Mouse (Mus musculus) left cerebral cortex, postnatal 10 days (tissue): ENCODE data around the gene Uvrag. TPM values are rescaled to one million over a fixed set of nuclear protein-coding genes. Genes with fewer than 3 reads are reported as not detected.

Experiments used
- DNase-seq, 2 experiments: peaks; one replicate each; pipeline ENCODE4 v3.0.0; 2021 to 2022; ENCODE audit warnings: low spot score in 2 of 2, mixed read lengths in 1 of 2; ENCODE audit errors: extremely low spot score in 1 of 2
- intact Hi-C: fragments of 180-260 bp; cut with DNase I; formaldehyde crosslinking; loops from one replicate; pipeline ENCODE4 v1.15.1; 2025
- total RNA-seq, 2 experiments: library from RNA; stranded (reverse); gene quantifications; 2 replicates each; pipeline ENCODE4 v1.2.3; 2021

The Uvrag gene
- total RNA-seq, 2 experiments from 2014 or later: 40.4 to 42.9 TPM

DNA sequence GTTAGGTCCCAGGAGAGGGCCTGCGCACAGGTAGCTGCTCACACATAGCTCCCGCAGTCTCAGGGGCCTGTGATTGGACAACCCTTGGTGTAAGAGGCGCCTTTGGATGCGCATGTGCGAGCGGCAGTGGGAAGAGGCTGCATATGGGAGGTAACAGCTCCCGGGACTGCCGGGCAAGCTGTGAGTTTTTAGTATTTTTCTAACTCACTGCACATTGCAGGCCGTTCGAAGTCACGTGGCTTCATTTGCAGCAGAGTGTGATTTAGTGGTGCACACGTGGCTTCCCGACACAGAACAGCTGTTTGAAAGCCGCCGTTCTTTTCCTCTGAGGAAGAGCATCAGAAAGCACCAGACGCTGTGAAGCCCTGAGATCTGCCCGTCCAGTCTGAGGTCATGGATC lies 125.5 kb downstream of the Uvrag start:
- intact Hi-C loops: no loop called here
- DNase-seq: peak in 1 of 2 experiments; percentile 42

DNA sequence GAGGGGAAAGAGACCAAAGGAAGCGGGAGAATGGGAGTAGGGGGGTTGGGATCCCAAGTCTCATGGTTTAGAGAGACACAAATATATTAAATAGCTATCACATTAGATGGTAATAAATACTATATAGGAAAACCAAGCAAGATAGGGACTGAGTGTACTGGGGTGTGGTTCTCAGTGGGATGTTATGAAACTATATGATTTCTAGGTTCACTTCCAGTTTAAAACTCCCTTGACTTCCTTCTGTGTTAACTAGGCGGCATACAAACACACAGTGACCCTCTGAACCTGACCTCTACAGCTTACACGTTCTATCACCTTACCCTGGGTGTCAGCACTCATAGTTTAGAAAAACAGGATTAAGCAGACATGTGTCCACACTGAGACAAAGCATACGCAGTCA lies 126.3 kb downstream of the Uvrag start:
- intact Hi-C loops: no loop called here

DNA sequence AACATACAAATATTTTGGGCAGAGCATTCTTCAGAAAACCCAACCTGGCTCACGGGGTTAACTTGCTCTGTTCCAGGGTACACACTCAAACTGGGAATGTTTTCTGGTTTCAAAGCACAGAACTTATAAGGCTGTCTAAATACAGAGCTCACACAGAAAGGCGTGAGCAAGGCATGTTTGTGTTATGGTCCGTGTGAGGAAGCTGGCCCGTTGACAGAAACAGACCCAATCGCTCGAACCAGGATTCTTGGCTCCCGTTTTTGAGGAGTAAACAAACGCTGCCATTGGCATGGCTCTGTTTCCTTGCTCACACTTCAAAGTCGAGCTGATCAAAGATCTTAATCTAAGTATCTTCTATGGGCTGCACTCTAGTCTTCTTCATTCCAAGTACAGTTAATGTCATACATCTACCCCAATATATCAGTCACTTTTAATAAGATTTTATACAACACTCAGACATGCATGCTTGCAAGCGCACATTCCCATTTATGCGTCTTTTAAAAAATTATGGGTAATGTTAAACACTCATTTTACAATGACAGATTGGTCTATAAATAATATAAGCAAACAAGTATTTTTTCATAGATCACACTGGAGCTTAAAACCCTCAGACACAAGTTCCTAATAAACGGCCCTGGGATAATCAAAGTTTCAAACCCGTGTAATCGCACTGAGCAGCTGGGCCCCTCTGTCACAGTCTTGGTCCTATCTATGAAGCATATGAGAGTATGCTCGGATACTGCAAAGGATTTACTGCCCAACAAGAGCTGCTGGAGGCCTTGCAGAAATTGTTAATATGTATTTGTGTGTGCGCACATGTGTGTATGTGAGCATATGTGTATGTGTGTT lies 133.2 kb downstream of the Uvrag start:
- DNase-seq: no peak
- intact Hi-C loops: no loop called here

More for the DNA sequence above, 126.3 kb downstream of the Uvrag start:
- no peak for DNase-seq

DNA sequence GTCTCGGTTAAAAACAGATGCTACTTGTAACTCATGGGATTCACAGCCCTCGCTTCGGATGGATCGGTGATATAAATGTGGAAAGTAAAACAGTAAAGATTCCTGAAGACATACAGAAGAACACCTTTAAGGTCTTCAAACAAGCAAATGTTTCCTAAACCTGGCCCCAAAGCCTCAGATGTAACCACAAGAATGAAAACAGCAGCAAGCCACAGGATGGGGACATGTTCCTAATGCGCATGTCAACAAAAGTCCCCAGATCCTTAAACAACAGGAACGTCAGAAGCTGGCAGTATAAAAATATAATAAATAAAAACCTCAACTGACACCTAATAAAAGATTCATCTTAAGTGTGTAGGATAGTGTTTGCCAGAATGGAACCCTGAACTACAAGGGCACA lies 137.7 kb downstream of the Uvrag start:
- intact Hi-C loops: loop anchor here (2.0 kb wide), 1 partner anchor 28 kb away; no protein-coding TSS in a partner anchor
- DNase-seq: no peak

DNA sequence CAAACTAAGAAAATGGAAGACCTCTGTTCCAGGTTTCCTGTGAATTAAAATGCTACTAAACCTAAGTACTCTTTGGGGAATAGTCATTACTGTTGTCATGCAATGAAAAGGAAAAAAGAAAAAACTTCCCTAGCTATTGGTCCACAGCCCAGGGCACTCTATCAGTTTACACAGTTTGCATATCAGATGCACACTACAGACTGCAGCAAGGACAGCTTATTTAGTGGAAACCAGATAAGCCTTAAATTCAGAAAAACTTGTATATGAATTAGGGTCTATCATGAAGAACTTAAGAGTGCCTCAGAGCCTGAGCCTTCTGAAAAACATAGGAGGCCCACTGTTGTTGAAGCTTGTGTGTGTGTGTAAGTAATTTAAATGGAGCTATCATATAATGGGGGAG lies 142.2 kb downstream of the Uvrag start:
- DNase-seq: no peak
- intact Hi-C loops: no loop called here

DNA sequence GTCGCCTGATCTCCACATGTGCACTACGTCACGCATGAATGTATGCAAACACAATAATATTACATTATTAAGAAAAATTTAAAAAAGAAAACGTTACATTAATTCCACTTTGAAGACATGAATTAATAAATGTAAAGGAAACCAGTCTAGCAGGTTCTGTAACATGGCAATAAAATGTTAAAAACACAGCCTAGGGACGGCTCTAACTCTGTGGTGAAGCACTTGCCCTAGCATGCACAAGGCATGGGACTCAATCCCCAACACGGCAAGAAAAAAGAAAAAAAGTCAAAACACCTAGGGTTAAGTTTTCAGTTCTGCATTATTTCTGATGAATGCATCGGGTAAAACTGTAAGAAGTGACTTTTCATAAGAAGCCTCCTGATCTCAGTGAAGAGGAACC lies 143.2 kb downstream of the Uvrag start:
- intact Hi-C loops: no loop called here
- DNase-seq: no peak

DNA sequence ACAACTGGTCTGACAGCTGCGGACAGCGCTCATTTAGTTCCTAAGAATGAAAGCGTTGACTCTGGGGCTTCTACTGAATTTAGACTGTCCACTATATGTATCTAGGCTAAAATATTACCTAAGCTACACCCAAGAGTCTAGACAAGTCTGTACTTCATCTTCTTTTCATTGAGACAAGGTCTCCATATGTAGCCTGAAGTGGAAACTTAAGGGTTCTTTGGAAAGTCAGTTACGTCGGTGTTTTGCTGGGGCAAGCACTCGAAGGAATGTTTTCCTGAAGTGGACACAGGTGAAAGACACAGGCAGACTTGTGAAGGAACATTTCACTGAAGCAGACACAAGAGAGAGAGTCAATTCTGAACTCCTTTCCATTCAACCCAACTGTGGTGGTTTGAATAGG lies 144.2 kb downstream of the Uvrag start:
- intact Hi-C loops: no loop called here
- no peak for DNase-seq

DNA sequence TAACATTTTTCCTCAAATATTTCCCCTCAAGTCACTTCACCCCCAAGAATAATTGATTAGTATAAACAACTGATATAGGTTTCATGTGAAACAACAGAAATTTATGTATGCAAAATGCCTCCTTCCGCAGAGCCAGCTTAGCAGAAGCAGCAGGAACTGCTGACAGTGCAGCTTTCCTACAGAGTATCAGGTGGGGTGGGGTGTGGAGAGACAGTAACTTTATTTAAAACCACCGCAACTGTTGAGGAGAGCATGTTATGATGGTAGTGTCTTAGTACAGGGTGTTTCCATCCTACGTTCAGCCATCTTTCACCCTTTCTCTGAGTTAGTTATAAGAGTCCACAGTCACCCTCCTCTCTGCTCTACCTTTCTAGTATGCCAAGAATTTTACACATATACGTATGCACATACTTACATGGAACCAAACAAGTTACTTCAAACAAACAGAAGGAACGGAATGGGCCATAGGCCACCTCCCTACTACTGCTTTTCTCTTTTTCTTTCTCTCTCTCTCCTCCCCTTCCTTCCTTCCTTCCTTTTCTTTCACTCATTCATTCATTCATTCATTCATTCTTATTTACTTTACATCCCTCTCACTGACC lies 145.7 kb downstream of the Uvrag start:
- intact Hi-C loops: no loop called here

DNA sequence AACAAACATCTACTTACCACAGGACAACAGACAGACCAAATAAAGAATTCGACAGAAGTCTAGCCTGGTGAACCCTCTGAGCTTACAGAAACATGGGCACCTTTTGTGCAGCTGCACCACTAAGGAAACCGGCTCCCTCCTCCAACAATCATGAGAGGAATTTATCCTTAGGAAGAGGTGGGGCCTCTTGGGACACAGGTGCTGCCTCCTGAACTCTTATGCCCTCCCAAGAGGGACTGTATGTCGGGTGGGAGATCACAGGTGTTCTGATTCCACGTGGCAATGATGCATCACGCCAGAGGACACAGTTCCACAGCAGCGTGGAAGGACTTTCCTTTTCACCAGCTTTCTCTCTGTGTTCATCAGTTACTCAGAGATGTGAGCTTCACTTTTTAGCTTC lies 146.8 kb downstream of the Uvrag start:
- intact Hi-C loops: no loop called here
- no peak for DNase-seq

More for the DNA sequence above, 145.7 kb downstream of the Uvrag start:
- no peak for DNase-seq

DNA sequence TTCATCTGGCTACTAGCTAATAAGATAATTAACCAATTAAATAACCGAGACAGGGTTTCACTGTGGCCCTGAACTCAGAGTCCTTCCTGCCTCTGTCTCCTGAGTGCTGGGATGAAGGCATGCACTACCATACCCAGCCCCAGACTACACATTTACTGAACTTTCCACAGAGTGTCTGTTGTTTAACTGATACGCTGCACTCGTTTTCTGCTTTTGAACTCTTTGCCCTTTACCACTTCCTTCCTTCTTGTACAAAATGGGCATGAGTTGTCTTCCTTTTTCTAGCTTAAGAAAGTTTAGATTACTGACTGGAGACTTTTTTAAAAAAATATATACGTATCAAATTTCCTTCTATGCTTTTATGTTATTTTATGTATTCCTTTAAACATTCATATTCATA lies 147.5 kb downstream of the Uvrag start:
- intact Hi-C loops: no loop called here
- DNase-seq: no peak

DNA sequence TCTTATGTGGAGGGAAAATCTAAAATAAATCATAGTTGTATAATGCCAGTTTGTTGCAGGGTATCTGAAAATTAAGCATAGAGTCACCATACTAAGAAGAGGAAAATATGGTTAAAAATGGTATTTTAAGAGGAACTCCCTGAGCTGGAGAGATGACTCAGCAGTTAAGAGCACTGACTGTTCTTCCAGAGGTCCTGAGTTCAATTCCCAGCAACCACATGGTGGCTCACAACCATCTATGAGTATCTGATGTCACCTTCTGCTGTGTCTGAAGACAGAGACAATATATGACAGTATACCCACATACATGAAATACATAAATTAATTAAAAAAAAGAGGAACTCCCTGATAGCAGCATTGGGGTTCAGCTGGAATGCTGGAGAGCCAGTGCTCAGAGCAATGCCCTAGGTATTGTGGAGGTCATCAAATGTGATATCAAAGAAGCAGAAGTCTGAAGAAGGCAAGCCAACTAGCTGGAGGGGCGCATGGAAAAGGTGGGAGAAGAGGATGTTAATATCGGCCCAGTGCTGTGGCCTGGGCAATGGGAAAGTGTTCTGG lies 149.7 kb downstream of the Uvrag start:
- intact Hi-C loops: no loop called here
- no peak for DNase-seq

DNA sequence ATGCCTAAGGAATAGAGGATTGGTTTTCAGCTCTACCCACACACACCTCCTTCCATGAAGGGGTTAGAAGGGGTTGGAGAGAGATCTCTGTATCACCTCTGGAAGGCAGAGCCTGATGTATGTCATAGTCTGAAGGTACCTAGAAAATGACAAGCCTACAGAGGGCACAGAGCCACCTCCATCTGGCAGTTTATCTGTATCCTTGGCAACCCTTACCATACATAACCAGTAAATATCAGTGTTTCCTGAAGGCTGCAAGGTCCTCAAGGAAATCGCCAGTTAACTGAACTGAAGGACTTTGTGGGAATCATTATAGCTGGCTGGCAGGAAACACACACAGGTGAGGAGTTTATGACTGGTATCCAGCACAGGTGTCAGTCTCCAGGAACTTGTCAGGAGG lies 150.4 kb downstream of the Uvrag start:
- intact Hi-C loops: no loop called here
- DNase-seq: no peak

DNA sequence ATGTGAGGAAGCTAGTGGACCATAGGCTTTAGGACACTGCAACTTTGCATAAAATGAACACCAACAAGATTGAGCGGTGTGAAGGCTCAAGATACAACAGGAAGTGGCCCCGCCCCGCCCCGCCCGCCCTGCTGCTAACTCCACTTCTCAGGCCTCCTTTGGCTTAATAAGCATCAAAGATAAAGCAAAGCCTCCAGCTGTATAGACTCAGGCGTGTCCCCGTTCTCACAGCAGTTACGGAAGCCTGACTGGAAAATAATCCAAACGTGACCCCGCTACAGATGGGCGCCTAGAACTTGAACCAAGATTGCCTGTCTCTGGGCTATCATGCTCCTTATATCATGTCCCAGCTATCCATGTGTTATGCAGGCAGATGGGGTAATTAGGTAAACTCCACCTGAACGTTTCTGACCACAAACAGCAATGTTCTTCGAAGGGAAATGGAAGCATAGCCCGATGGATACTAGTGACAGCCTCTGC lies 153.9 kb downstream of the Uvrag start:
- intact Hi-C loops: no loop called here
- no peak for DNase-seq

DNA sequence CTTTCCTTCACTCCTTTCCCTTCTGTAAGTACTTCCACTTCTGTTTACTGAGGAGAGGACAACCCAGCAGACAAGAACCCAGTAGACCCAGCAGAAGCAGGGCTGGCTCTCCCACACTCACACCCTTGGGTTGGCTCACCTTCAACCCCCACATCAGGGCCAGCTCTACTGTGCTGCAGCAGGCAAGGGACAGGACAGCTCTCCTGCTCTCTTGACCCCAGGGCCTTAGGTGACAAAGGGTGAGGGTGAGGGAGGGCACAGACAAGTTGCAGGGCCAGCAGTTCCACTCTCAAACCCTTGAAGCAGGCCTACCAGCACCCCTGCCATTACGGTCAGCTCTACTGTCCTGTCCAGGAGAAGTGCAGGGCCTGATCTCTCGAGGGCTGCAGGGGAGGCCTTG lies 155.0 kb downstream of the Uvrag start:
- intact Hi-C loops: no loop called here
- no peak for DNase-seq

DNA sequence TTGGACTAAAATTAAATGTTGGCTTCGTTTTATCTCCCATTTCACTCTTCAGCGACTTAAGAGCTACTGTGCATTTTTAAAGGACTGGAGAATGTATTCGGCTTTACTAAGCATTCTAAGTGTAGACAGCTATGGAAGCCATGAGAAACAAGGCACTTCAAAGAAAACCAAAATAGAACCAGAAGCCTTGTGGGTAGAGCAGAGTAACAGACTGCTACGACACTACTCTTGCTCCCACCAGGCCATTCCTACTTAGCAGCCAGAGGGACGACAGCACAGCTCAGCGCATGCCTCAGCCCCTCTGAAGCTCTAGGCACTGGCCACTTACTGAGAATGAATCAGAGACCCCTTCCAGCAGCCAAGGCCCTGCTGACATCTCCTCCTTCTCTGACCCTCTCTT lies 155.5 kb downstream of the Uvrag start:
- DNase-seq: no peak

DNA sequence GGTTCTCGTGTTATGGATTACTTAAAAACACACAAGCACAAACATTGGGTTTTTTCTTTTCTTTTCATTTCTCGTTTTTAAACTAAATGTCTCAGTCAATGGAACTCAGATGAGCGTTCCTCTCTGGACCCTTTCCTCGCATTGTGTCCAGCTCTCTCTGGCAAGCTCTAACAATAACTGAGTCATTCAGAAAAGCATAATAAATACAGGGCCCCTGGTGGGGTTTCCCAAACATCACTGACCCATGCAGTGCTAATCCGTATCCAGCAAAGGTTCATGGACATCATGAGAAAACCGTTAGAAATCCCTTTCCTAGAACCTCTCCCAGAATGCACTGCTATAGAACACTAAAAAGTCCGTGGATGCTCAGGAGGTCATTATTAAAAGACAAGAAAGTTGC lies 156.6 kb downstream of the Uvrag start:
- DNase-seq: no peak
- intact Hi-C loops: no loop called here

More for the DNA sequence above, 155.5 kb downstream of the Uvrag start:
- intact Hi-C loops: no loop called here

DNA sequence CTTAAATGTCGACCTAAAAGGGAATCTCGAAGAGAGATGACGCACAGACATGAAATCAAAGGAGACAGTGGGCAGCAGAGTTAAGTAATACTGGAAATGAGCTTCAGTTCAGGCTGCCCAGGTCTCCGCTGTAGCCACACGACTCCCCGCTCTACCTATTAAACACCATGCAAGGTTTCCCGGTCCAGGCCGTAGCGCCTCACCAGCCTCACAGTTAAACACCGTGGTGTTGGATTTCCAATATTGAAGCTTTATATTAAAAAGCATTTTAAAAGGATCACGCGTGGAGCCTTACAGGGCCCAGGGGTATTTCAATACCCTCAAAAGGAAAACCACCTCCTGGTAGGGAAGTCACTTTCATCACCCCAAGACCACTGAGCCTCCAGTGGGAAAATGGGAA lies 157.9 kb downstream of the Uvrag start:
- intact Hi-C loops: no loop called here
- DNase-seq: no peak

DNA sequence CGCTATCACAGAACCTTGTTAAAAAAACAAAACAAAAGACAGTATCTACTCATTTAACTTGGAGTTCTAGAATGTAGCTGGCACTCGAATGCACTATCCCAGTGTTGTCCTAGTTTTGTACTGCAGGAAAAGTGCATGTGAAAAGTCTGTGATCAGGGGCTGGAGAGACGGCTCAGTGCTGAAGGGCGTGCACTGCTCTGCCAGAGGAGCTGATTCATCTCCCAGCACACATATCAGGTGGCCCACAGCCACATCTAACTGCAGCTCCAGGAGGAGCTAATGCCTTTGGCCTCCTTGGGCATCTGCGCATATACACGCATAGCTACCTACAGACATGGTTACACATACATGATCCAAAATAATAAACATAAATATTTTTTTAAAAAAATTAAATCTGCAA lies 159.5 kb downstream of the Uvrag start:
- no peak for DNase-seq
- intact Hi-C loops: no loop called here

DNA sequence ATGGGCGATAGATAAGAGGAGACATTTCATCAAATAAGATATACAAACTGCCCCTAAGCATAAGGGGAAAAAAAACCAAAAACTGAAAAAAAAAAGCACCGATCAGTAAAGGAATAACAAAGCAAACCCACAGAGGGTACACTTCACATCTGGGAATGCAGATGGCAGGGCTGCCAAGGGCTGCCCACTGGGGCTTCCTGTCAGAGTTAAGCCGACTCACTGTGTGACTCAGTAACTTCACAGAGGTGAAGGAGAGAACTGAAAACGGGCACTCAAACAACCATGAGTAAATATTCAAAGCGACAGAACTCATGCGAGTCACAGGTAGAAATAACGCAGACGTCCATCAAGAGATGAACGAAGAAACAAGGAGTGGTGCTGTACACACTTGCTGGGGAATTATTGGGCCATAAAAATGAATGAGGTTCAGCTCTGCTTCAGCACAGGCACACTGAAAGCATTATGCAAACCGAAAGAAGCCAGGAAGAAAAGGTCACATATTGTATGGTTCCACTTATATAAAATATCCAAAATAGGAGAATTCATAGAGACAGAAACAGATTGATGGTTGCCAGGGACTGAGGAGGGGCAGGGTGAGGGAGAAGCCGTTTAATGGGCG lies 164.0 kb downstream of the Uvrag start:
- no peak for DNase-seq
- intact Hi-C loops: no loop called here

DNA sequence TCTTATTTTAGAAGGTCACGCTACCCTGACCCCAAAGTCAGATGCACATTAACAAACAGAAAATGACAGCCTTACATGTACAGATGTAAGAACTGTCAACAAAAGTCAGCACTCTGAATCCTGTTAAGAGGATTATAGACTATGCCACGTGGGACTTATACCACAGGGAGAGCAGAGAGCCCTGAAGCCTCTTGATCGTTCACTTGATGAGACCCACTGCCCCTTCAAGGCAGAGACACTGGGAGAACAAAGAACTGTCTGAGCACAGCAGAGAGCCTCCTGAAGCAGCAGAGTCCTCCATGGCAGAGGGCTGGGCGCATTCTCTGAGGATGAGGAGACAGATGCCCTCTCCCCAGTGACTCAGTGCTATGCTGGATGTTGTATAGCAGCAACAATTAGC lies 166.4 kb downstream of the Uvrag start:
- DNase-seq: no peak
- intact Hi-C loops: loop anchor here (2.0 kb wide), 1 partner anchor 28 kb away; no protein-coding TSS in a partner anchor
